Mouse (Mus musculus): ENCODE data around the gene Timeless. TPM values are rescaled to one million over a fixed set of nuclear protein-coding genes. Genes with fewer than 3 reads are reported as not detected.
"Not testable (repeated sequence)": the region's sequence is repeated elsewhere in the genome, so short reads cannot be mapped to it uniquely, and the experiment has no call there.

The Timeless gene
- polyA plus RNA-seq, 1 experiment from 2014 or later: 103 TPM

GRCm38 (mm10) chr10:128243252-128243651 lies 11.4 kb downstream of the Timeless start:
- DNase-seq (ENCODE audit: low spot score): no peak
- Histone ChIP-seq H3K36me3 (replicated peaks) (peaks cover 98% of the 10 kb centered on the region), H3K4me1 (peaks cover under 1% of the 10 kb centered on the region; the same call in 1 of the 2 replicates), H3K9me3 (no peaks in the 10 kb centered on the region), H3K4me3 (no peak overlapping the region), H3K27me3 (replicated peaks; ENCODE audit: low read depth, poor library complexity, severe bottlenecking) (no peaks in the 10 kb centered on the region), H3K27ac (replicated peaks) (no peak overlapping the region)
- 96% methylated on average over 8 of the region's 8 CpGs for WGBS

- Histone ChIP-seq H3K27me3 (replicated peaks; ENCODE audit: low read depth, poor library complexity, severe bottlenecking) (no peaks in the 10 kb centered on the region), H3K4me3 (no peak overlapping the region), H3K27ac (replicated peaks) (no peak overlapping the region), H3K4me1 (no peaks in the 10 kb centered on the region), H3K9me3 (no peaks in the 10 kb centered on the region), H3K36me3 (replicated peaks) (peaks cover 100% of the 10 kb centered on the region)
- DNase-seq (ENCODE audit: low spot score): no peak
- WGBS: 94% methylated on average over 15 of the region's 15 CpGs
These were observed 12.3 kb downstream of the Timeless start for GRCm38 (mm10) chr10:128244121-128244520.

GRCm38 (mm10) chr10:128247020-128247732 lies 15.3 kb downstream of the Timeless start:
- Histone ChIP-seq H3K4me3 (no peak overlapping the region; the same call in 1 of the 2 replicates), H3K27me3 (replicated peaks; ENCODE audit: low read depth, poor library complexity, severe bottlenecking) (no peaks in the 10 kb centered on the region), H3K36me3 (replicated peaks) (peaks cover 100% of the 10 kb centered on the region), H3K27ac (replicated peaks) (no peak overlapping the region), H3K4me1 (no peaks in the 10 kb centered on the region), H3K9me3 (no peaks in the 10 kb centered on the region)
- DNase-seq (ENCODE audit: low spot score): no peak
- WGBS: 81% methylated on average over 17 of the region's 17 CpGs

GRCm38 (mm10) chr10:128250565-128250964 lies 18.7 kb downstream of the Timeless start:
- Histone ChIP-seq H3K27ac (replicated peaks) (no peak overlapping the region), H3K9me3 (no peaks in the 10 kb centered on the region), H3K36me3 (replicated peaks) (peaks cover 93% of the 10 kb centered on the region), H3K27me3 (replicated peaks; ENCODE audit: low read depth, poor library complexity, severe bottlenecking) (no peaks in the 10 kb centered on the region), H3K4me1 (no peaks in the 10 kb centered on the region), H3K4me3 (no peak overlapping the region)
- WGBS: 94% methylated on average over 13 of the region's 13 CpGs
- DNase-seq (ENCODE audit: low spot score): no peak

GRCm38 (mm10) chr10:128253677-128254255 lies 21.9 kb downstream of the Timeless start, which contains the start of gene Apon:
Gene Apon, plus strand, starts transcription at chr10:128254096.
- WGBS: 89% methylated on average over 4 of the region's 4 CpGs
- no peak for DNase-seq (ENCODE audit: low spot score)

GRCm38 (mm10) chr10:128255925-128256324 lies 24.1 kb downstream of the Timeless start:
- 93% methylated on average over 8 of the region's 8 CpGs for WGBS
- H3K27me3 ChIP-seq (replicated peaks; ENCODE audit: low read depth, poor library complexity, severe bottlenecking): no peaks in the 10 kb centered on the region

More at GRCm38 (mm10) chr10:128253677-128254255, 21.9 kb downstream of the Timeless start, which contains the start of gene Apon:
- no peaks in the 10 kb centered on the region for H3K27me3 ChIP-seq (replicated peaks; ENCODE audit: low read depth, poor library complexity, severe bottlenecking)
- peaks cover 5% of the 10 kb centered on the region; the same call in 1 of the 2 replicates for H3K4me1 ChIP-seq
- no peak within 1 kb of the TSS for H3K4me3 ChIP-seq
- no peak within 1 kb of the TSS for H3K27ac ChIP-seq (replicated peaks)
- no peaks in the 10 kb centered on the region for H3K9me3 ChIP-seq
- peaks cover 61% of the 10 kb centered on the region for H3K36me3 ChIP-seq (replicated peaks)

GRCm38 (mm10) chr10:128256328-128256727 lies 24.5 kb downstream of the Timeless start:
- DNase-seq (ENCODE audit: low spot score): no peak

More at GRCm38 (mm10) chr10:128255925-128256324, 24.1 kb downstream of the Timeless start:
- Histone ChIP-seq H3K27ac (replicated peaks) (no peak overlapping the region), H3K9me3 (no peaks in the 10 kb centered on the region), H3K4me3 (no peak overlapping the region), H3K36me3 (replicated peaks) (peaks cover 39% of the 10 kb centered on the region), H3K4me1 (peaks cover 5% of the 10 kb centered on the region; the same call in 1 of the 2 replicates)
- DNase-seq (ENCODE audit: low spot score): no peak

GRCm38 (mm10) chr10:128258953-128259352 lies 27.1 kb downstream of the Timeless start:
- H3K9me3 ChIP-seq: no peaks in the 10 kb centered on the region
- no peak overlapping the region for H3K4me3 ChIP-seq
- H3K27me3 ChIP-seq (replicated peaks; ENCODE audit: low read depth, poor library complexity, severe bottlenecking): no peaks in the 10 kb centered on the region
- DNase-seq (ENCODE audit: low spot score): no peak
- 85% methylated on average over 4 of the region's 4 CpGs for WGBS
- H3K27ac ChIP-seq (replicated peaks): no peak overlapping the region
- peaks cover 10% of the 10 kb centered on the region; the same call in 1 of the 2 replicates for H3K36me3 ChIP-seq (replicated peaks)
- peaks cover 5% of the 10 kb centered on the region; the same call in 1 of the 2 replicates for H3K4me1 ChIP-seq

More at GRCm38 (mm10) chr10:128256328-128256727, 24.5 kb downstream of the Timeless start:
- Histone ChIP-seq H3K4me1 (peaks cover 5% of the 10 kb centered on the region; the same call in 1 of the 2 replicates), H3K36me3 (replicated peaks) (peaks cover 35% of the 10 kb centered on the region), H3K27me3 (replicated peaks; ENCODE audit: low read depth, poor library complexity, severe bottlenecking) (no peaks in the 10 kb centered on the region), H3K27ac (replicated peaks) (no peak overlapping the region), H3K9me3 (no peaks in the 10 kb centered on the region), H3K4me3 (no peak overlapping the region)
- WGBS: 89% methylated on average over 8 of the region's 8 CpGs

- DNase-seq (ENCODE audit: low spot score): no peak
- Histone ChIP-seq H3K4me1 (peaks cover 5% of the 10 kb centered on the region; the same call in 1 of the 2 replicates), H3K36me3 (replicated peaks) (no peaks in the 10 kb centered on the region), H3K27ac (replicated peaks) (no peak overlapping the region), H3K4me3 (no peak overlapping the region), H3K27me3 (replicated peaks; ENCODE audit: low read depth, poor library complexity, severe bottlenecking) (no peaks in the 10 kb centered on the region), H3K9me3 (no peaks in the 10 kb centered on the region)
- WGBS: 91% methylated on average over 5 of the region's 5 CpGs
These were observed 28.1 kb downstream of the Timeless start for GRCm38 (mm10) chr10:128259946-128260345.

GRCm38 (mm10) chr10:128260376-128260775 lies 28.5 kb downstream of the Timeless start:
- not testable (repeated sequence) for H3K4me3 ChIP-seq; DNase-seq (ENCODE audit: low spot score); H3K36me3 ChIP-seq (replicated peaks); H3K4me1 ChIP-seq; H3K9me3 ChIP-seq; H3K27ac ChIP-seq (replicated peaks); H3K27me3 ChIP-seq (replicated peaks; ENCODE audit: low read depth, poor library complexity, severe bottlenecking)
- WGBS: 89% methylated on average over 7 of the region's 7 CpGs

GRCm38 (mm10) chr10:128262300-128262699 lies 30.4 kb downstream of the Timeless start:
- DNase-seq (ENCODE audit: low spot score): no peak
- no peak overlapping the region for H3K27ac ChIP-seq (replicated peaks)
- H3K4me1 ChIP-seq: no peaks in the 10 kb centered on the region
- H3K36me3 ChIP-seq (replicated peaks): no peaks in the 10 kb centered on the region
- no peak overlapping the region for H3K4me3 ChIP-seq
- WGBS: 83% methylated on average over 22 of the region's 22 CpGs
- no peaks in the 10 kb centered on the region for H3K27me3 ChIP-seq (replicated peaks; ENCODE audit: low read depth, poor library complexity, severe bottlenecking)
- H3K9me3 ChIP-seq: no peaks in the 10 kb centered on the region

GRCm38 (mm10) chr10:128263393-128264310 lies 31.8 kb downstream of the Timeless start:
- no peak for DNase-seq (ENCODE audit: low spot score)
- no peaks in the 10 kb centered on the region for H3K36me3 ChIP-seq (replicated peaks)
- WGBS: 78% methylated on average over 6 of the region's 6 CpGs
- no peaks in the 10 kb centered on the region for H3K27me3 ChIP-seq (replicated peaks; ENCODE audit: low read depth, poor library complexity, severe bottlenecking)
- H3K4me3 ChIP-seq: no peak overlapping the region
- peaks cover 3% of the 10 kb centered on the region; the same call in 1 of the 2 replicates for H3K4me1 ChIP-seq
- no peaks in the 10 kb centered on the region for H3K9me3 ChIP-seq
- no peak overlapping the region for H3K27ac ChIP-seq (replicated peaks)
